Mouse (Mus musculus) limb, embryonic 14.5 days (tissue): ENCODE measurements at regions not wholly inside any gene's neighbourhood (a gene's known extent, or its start where the extent isn't known, plus 50 kb on each side); places are given as distances from the start of the nearest gene placed in this dataset.

ENCODE experiments used
- ATAC-seq: fragments of 200-750 bp; cut with Nextera tagmentation; 2 replicates; pipeline ENCODE4 v1.8.0; 2017; ENCODE audit warnings: low read depth, moderate number of reproducible peaks, moderate TSS enrichment; ENCODE audit not compliant: low FRiP score
- DNase-seq: peaks from one replicate; pipeline ENCODE4 v3.0.0-alpha.2; 2015; ENCODE audit warnings: low spot score
- H3K27ac ChIP-seq: fragments of 300-500 bp; sonication (generic); replicated peaks from 2 replicates; pipeline ENCODE4 v1.5.1; 2014; ENCODE audit warnings: low read depth, mild to moderate bottlenecking, low read length, moderate library complexity, mixed read lengths
- H3K27me3 ChIP-seq: fragments of 300-500 bp; sonication (generic); 2 replicates; pipeline ENCODE4 v1.6.1; 2014; ENCODE audit warnings: low read length, mixed read lengths; ENCODE audit not compliant: control insufficient read depth, insufficient read depth
- H3K36me3 ChIP-seq: fragments of 300-500 bp; sonication (generic); 2 replicates; pipeline ENCODE4 v1.6.1; 2014; ENCODE audit warnings: mild to moderate bottlenecking, low read length, moderate library complexity, mixed read lengths; ENCODE audit not compliant: control insufficient read depth, insufficient read depth
- H3K4me1 ChIP-seq: fragments of 300-500 bp; sonication (generic); 2 replicates; pipeline ENCODE4 v1.6.1; 2014; ENCODE audit warnings: antibody characterized with exemption, low read length, mixed read lengths; ENCODE audit not compliant: control insufficient read depth, insufficient read depth
- H3K4me2 ChIP-seq: fragments of 300-500 bp; sonication (generic); replicated peaks from 2 replicates; pipeline ENCODE4 v1.6.1; 2014; ENCODE audit warnings: low read depth, mild to moderate bottlenecking, low read length, moderate library complexity; ENCODE audit not compliant: severe bottlenecking
- H3K4me3 ChIP-seq: fragments of 300-500 bp; sonication (generic); replicated peaks from 2 replicates; pipeline ENCODE4 v1.5.1; 2014; ENCODE audit warnings: low read length
- H3K9ac ChIP-seq: fragments of 300-500 bp; sonication (generic); 2 replicates; pipeline ENCODE4 v1.6.1; 2014; ENCODE audit warnings: mild to moderate bottlenecking, low read depth, low read length, moderate library complexity; ENCODE audit not compliant: severe bottlenecking
- H3K9me3 ChIP-seq: fragments of 300-500 bp; sonication (generic); 2 replicates; pipeline ENCODE4 v1.6.1; 2016; ENCODE audit warnings: low read length; ENCODE audit not compliant: control insufficient read depth
- POLR2A ChIP-seq: fragments of 200-500 bp; IDR thresholded peaks from 2 replicates; pipeline ENCODE4 v1.8.0; 2012; ENCODE audit warnings: inconsistent platforms, mild to moderate bottlenecking, moderate library complexity, borderline replicate concordance; ENCODE audit not compliant: insufficient read depth, insufficient read length; ENCODE audit errors: extremely low read depth
- WGBS: fragments of 180-500 bp; shearing (Covaris S2); extraction: QIAGEN DNeasy Blood & Tissue Kit; methylation state at CpG from one replicate; pipeline ENCODE4 v1.1.7; 2014; 5-methylcytosine and 5-hydroxymethylcytosine counted together

GRCm38 (mm10) chr12:92601673-92602072 lies 752.7 kb upstream of the Sel1l start:
- no peak overlapping the region for H3K4me2 ChIP-seq
- WGBS: 75% methylated on average over 1 of the region's 1 CpGs
- H3K27me3 ChIP-seq: no peaks in the 10 kb centered on the region
- no peaks in the 10 kb centered on the region for H3K36me3 ChIP-seq
- TF ChIP-seq POLR2A: no peak
- DNase-seq (no peak), ATAC-seq (no peak)
- no peak overlapping the region for H3K4me3 ChIP-seq
- H3K4me1 ChIP-seq: no peaks in the 10 kb centered on the region
- H3K9me3 ChIP-seq: no peaks in the 10 kb centered on the region
- no peak overlapping the region for H3K27ac ChIP-seq
- no peak overlapping the region for H3K9ac ChIP-seq

GRCm38 (mm10) chr12:92589725-92590124 lies 740.8 kb upstream of the Sel1l start:
- H3K9me3 ChIP-seq: no peaks in the 10 kb centered on the region
- H3K9ac ChIP-seq: no peak overlapping the region
- no peak overlapping the region for H3K4me3 ChIP-seq
- no peak for TF ChIP-seq POLR2A
- no peak overlapping the region for H3K4me2 ChIP-seq
- WGBS: 43% methylated on average over 2 of the region's 2 CpGs
- ATAC-seq: no peak
- H3K36me3 ChIP-seq: no peaks in the 10 kb centered on the region
- no peak overlapping the region for H3K27ac ChIP-seq
- no peaks in the 10 kb centered on the region for H3K4me1 ChIP-seq
- DNase-seq: no peak
- H3K27me3 ChIP-seq: no peaks in the 10 kb centered on the region

GRCm38 (mm10) chr12:92589305-92589704 lies 740.3 kb upstream of the Sel1l start:
- Histone ChIP-seq H3K9ac (no peak overlapping the region), H3K27me3 (no peaks in the 10 kb centered on the region), H3K4me2 (no peak overlapping the region), H3K4me3 (no peak overlapping the region), H3K4me1 (no peaks in the 10 kb centered on the region), H3K36me3 (no peaks in the 10 kb centered on the region), H3K27ac (no peak overlapping the region), H3K9me3 (no peaks in the 10 kb centered on the region)
- DNase-seq: no peak
- TF ChIP-seq POLR2A: no peak
- WGBS: 71% methylated on average over 6 of the region's 6 CpGs
- no peak for ATAC-seq

GRCm38 (mm10) chr12:92578596-92578995 lies 729.6 kb upstream of the Sel1l start:
- no peak for ATAC-seq

More at GRCm38 (mm10) chr12:92578596-92578995, 729.6 kb upstream of the Sel1l start:
- no peak overlapping the region for H3K27ac ChIP-seq
- H3K36me3 ChIP-seq: no peaks in the 10 kb centered on the region
- H3K27me3 ChIP-seq: no peaks in the 10 kb centered on the region
- H3K4me1 ChIP-seq: no peaks in the 10 kb centered on the region
- TF ChIP-seq POLR2A: no peak
- no peak overlapping the region for H3K4me3 ChIP-seq
- H3K9me3 ChIP-seq: no peaks in the 10 kb centered on the region
- 88% methylated on average over 1 of the region's 1 CpGs for WGBS
- no peak overlapping the region for H3K4me2 ChIP-seq
- no peak for DNase-seq
- no peak overlapping the region for H3K9ac ChIP-seq
